Mouse (Mus musculus): ENCODE results near the gene Cyb561d2.

DNA sequence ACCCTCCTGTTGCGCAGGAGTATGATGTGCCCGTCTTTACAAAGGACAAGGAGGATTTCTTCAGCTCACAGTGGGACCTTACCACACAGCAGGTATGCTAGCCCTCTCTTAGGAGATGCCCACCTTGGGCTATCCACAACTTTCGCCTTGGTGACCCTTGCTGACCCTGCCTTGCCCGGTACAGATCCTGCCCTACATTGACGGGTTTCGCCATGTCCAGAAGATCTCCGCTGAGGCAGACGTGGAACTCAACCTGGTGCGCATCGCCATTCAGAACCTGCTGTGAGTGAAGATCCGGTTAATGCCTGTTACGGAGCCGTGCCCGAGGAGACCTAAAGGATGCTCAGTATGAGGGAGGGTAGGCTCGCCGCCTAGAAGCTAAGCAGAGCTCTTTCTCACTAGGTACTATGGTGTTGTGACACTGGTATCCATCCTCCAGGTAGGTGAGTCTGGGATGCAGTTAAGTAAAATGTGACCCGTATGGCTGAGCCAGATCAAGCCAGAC lies 2.3 kb upstream of the Cyb561d2 start:
- TF ChIP-seq CTCF (IDR thresholded peaks at IDR 0.05): no peak
- TF ChIP-seq POLR2A (IDR thresholded peaks at IDR 0.05; ENCODE audit: insufficient read depth, low read depth, low read length): no peak
